Mouse (Mus musculus) liver, adult 2 months (tissue): ENCODE results near the gene Impdh1. TPM values are rescaled to one million over a fixed set of nuclear protein-coding genes. Genes with fewer than 3 reads are reported as not detected.

Experiments used
- DNase-seq: peaks from one replicate; pipeline ENCODE4 v3.0.0-alpha.2; 2011; ENCODE audit warnings: low read depth, low spot score; ENCODE audit errors: extremely low read depth
- H3K27ac ChIP-seq: fragments of 200-500 bp; replicated peaks from 2 replicates; pipeline ENCODE4 v1.5.1; 2012; ENCODE audit warnings: low read depth, mild to moderate bottlenecking, control low read depth, inconsistent platforms, low read length; ENCODE audit not compliant: insufficient read depth
- H3K27me3 ChIP-seq: fragments of 200-500 bp; 2 replicates; pipeline ENCODE4 v1.6.1; 2012; ENCODE audit warnings: mild to moderate bottlenecking, moderate library complexity, low read length, inconsistent platforms; ENCODE audit not compliant: control insufficient read depth, insufficient read depth
- H3K36me3 ChIP-seq: fragments of 200-500 bp; 2 replicates; pipeline ENCODE4 v1.6.1; 2012; ENCODE audit warnings: low read length, inconsistent platforms; ENCODE audit not compliant: control insufficient read depth, insufficient read depth
- H3K4me1 ChIP-seq: fragments of 200-500 bp; 2 replicates; pipeline ENCODE4 v1.6.1; 2011; ENCODE audit warnings: low read length; ENCODE audit not compliant: control insufficient read depth, insufficient read depth
- H3K4me3 ChIP-seq: fragments of 200-500 bp; 2 replicates; pipeline ENCODE4 v1.5.1; 2011; ENCODE audit warnings: low read depth, mild to moderate bottlenecking, control low read depth, low read length, moderate library complexity; ENCODE audit not compliant: insufficient read depth
- H3K79me2 ChIP-seq: fragments of 200-500 bp; 2 replicates; pipeline ENCODE4 v1.6.1; 2012; ENCODE audit warnings: inconsistent platforms, mild to moderate bottlenecking, low read length, moderate library complexity; ENCODE audit not compliant: control insufficient read depth, insufficient read depth
- H3K9ac ChIP-seq: fragments of 200-500 bp; 2 replicates; pipeline ENCODE4 v1.6.1; 2012; ENCODE audit warnings: low read depth, mild to moderate bottlenecking, control low read depth, inconsistent platforms, low read length
- CTCF ChIP-seq: fragments of 200-500 bp; IDR thresholded peaks from 2 replicates; pipeline ENCODE4 v1.5.1; 2011; ENCODE audit warnings: low read depth, low read length, control low read depth
- POLR2A ChIP-seq: fragments of 200-500 bp; IDR thresholded peaks from 2 replicates; pipeline ENCODE4 v1.6.1; 2011; ENCODE audit warnings: low read length, control low read depth; ENCODE audit not compliant: insufficient read depth; ENCODE audit errors: extremely low read depth
- WGBS: fragments of 180-500 bp; shearing (Covaris S2); methylation state at CpG from one replicate; pipeline ENCODE4 v1.1.7; 2018; 5-methylcytosine and 5-hydroxymethylcytosine counted together
- polyA plus RNA-seq: library from polyadenylated mRNA; depleted of rRNA; stranded (reverse); fragments of >200 nt; gene quantifications from 2 replicates; pipeline ENCODE4 v1.2.3, GENCODE M21; 2012; rRNA removed
- total RNA-seq: library from RNA; depleted of rRNA; stranded (reverse); fragments of >200 nt; gene quantifications from 2 replicates; pipeline ENCODE4 v1.2.3, GENCODE M21; 2014; rRNA removed

Gene Impdh1
- total RNA-seq (1.1 and 2.6 TPM in 2 replicates), polyA plus RNA-seq (3.4 and 5.2 TPM in 2 replicates)

DNA sequence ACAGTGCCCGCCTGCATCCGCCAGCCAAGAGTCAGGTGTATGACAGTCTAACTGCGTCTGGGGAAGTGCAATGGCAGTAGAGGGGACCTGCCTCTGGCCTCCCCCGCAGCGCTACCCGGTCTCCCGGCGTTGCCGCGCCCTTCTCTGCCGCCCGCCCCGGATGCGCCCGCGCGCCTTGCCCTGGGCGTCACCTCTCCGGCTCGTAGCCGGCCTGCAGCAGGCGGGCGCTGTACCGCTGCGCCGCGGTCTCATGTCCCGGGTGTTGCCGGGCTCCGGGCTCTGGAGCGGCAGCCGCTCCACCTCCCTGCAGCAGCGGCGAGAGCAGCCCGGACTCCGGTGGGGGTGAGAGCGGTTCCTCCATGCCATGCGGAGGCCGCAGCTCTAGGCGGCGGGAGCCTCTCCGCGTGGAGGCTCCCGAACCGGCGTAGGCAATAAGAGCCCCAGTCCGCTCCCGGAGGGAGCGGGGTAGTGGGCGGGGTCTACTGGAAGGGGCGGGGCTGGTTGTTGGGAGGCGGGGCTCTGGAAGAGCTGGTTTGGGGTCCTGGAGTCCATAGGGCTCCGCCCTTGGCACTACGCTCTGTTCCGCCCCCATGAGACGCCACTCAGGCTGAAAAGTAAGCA, at the start of gene Impdh1:
Gene Impdh1 (minus strand): TSS at position 484 of the 621 bp plus-strand sequence.
- H3K4me3 ChIP-seq = peak within 1 kb of the TSS; percentile 60
- TF ChIP-seq POLR2A = no peak
- no peak for TF ChIP-seq CTCF
- peaks cover 4% of the 10 kb centered on the region; the same call in 1 of the 2 replicates for H3K4me1 ChIP-seq
- 2% methylated on average over 54 of the region's 56 CpGs for WGBS
- 0 out of 2 replicates have a peak, but pooled peaks cover 3% of the 10 kb centered on the region for H3K27me3 ChIP-seq
- no peak for DNase-seq
- H3K79me2 ChIP-seq = no peaks in the 10 kb centered on the region
- no peaks in the 10 kb centered on the region for H3K36me3 ChIP-seq
- H3K27ac ChIP-seq = no peak within 1 kb of the TSS
- peak within 1 kb of the TSS; percentile 42 for H3K9ac ChIP-seq

DNA sequence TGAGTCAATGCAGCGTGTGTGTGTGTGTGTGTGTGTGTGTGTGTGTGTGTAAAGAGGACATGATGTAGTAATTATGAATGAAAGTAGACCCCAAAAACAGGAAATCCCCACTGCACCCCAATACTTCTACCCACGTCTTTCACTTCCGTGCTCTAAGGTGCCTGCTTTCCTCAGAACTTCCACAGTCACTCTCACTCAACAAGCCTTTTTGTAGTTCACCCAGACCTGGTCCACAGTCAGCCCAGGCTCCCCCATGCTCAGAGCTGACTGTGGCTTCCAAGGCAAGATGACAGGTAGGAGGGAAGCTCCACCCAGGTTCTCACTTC, 48.3 kb upstream of the Impdh1 start:
- no peaks in the 10 kb centered on the region for H3K36me3 ChIP-seq
- 61% methylated on average over 3 of the region's 3 CpGs for WGBS
- no peak for TF ChIP-seq POLR2A
- TF ChIP-seq CTCF = no peak
- no peaks in the 10 kb centered on the region for H3K27me3 ChIP-seq
- no peak overlapping the region for H3K4me3 ChIP-seq
- no peak overlapping the region for H3K27ac ChIP-seq
- H3K9ac ChIP-seq = no peak overlapping the region
- H3K4me1 ChIP-seq = peaks cover 9% of the 10 kb centered on the region
- no peak for DNase-seq
- no peaks in the 10 kb centered on the region for H3K79me2 ChIP-seq

DNA sequence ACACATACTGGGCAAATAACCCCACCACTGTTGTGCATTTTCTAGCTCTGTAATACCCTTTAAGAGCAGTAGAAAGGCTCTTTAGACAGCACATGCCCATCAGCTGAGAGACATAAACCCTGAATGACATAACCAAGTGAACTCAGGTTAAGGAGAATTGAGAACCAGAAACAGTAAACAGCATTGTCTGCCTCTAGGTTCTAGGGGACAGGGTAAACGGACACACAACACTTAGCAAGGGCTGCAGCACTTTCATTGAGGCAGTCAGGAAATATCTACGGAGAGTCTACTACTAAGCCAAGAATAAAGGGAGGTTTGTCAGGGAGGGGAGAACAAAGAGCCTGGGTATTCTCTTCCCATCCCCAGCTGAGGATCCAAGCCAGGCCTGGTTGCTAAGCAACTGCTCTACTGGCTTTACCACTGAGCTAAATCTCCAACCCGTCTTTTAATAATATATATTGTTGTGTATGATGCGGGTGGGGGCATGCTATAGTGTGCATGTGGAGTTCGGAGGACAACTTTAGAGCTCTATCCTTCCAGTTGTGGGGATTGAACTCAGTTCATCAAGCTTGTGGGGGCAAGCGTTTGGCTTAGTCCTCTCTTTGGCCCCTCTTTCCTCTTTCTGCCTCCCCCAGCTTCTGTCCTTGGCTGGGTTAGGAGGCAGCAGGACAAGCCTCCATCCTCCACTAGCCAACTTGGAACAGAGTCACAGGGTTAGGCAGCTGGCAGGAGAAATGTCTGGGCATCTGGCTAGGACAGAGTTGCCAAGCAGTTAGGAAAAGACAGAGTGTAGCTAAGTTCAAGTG, 47.7 kb upstream of the Impdh1 start:
- Histone ChIP-seq H3K27ac (no peak overlapping the region), H3K4me3 (no peak overlapping the region), H3K9ac (no peak overlapping the region), H3K27me3 (no peaks in the 10 kb centered on the region), H3K79me2 (no peaks in the 10 kb centered on the region), H3K36me3 (no peaks in the 10 kb centered on the region), H3K4me1 (peaks cover 9% of the 10 kb centered on the region)
- peak; percentile 93 for DNase-seq
- no peak for TF ChIP-seq POLR2A
- no peak for TF ChIP-seq CTCF
- WGBS = 64% methylated on average over 6 of the region's 6 CpGs

DNA sequence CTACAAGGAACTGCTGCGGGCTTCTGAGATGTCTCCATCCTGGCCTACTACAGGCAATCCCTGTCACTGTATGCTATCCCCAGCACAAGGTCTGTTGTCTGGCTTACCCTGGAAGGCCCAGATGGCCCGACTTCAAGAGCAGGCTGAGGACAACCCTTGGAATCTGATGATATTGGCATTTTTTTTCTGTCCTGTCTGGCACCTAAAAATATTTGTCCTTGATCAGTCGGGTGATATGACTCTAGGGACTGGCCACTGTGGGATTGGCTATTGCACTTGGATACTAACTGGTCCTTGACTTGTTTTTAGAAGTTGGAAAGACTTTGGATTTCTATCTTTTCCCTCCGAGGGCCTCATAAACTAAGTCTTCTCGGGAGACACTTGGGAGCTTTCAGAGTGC, 45.7 kb upstream of the Impdh1 start:
- Histone ChIP-seq H3K79me2 (no peaks in the 10 kb centered on the region), H3K27ac (no peak overlapping the region), H3K27me3 (no peaks in the 10 kb centered on the region), H3K36me3 (no peaks in the 10 kb centered on the region), H3K9ac (no peak overlapping the region), H3K4me1 (peaks cover 9% of the 10 kb centered on the region), H3K4me3 (no peak overlapping the region)
- TF ChIP-seq POLR2A (no peak), CTCF (no peak)
- 30% methylated on average over 5 of the region's 5 CpGs for WGBS
- peak; percentile 93 for DNase-seq

DNA sequence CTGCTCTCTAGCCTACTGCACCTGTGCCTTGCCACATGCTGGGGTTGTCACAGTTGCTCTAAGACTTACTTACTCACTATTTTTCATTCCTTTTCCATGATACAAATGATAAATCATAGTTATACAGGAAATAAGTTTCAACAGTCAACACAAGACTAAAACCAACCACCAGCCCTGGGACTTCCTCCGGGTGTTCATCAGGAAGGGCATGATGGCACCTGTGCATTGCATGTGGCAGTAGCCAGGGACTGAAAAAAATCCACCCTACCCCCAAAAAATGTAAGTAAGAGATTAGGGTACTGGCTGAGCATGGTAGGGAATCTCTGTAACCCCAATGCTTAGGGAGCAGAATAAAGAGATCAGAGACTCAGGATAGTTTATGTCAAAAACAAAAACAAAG, 43.3 kb upstream of the Impdh1 start:
- H3K27ac ChIP-seq = no peak overlapping the region
- no peaks in the 10 kb centered on the region for H3K27me3 ChIP-seq
- no peak for TF ChIP-seq POLR2A
- TF ChIP-seq CTCF = no peak
- no peaks in the 10 kb centered on the region for H3K79me2 ChIP-seq
- no peak for DNase-seq
- H3K4me3 ChIP-seq = no peak overlapping the region
- H3K9ac ChIP-seq = no peak overlapping the region
- 76% methylated on average over 1 of the region's 1 CpGs for WGBS
- peaks cover 3% of the 10 kb centered on the region; the same call in 1 of the 2 replicates for H3K4me1 ChIP-seq
- no peaks in the 10 kb centered on the region for H3K36me3 ChIP-seq

DNA sequence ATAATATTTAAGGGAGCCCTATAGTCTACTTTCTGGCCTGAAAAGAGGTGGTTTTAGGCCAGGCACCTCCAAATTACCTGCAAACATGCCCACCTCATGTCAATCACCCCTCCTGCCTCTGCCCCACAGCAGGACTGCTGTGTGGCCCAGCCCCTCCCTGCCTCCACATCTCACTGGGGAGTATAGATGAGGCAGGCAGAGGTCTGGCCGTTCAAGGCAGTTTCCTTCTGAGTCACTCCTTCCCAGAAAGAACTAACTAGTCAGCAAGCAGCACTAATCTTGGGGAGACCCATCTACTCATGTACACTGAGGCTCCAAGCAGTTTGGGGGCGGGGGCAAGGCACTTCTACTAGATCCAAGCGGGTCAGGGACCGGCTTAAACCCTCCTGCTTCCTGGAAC, 30.9 kb upstream of the Impdh1 start:
- H3K4me1 ChIP-seq = peaks cover 10% of the 10 kb centered on the region
- no peaks in the 10 kb centered on the region for H3K27me3 ChIP-seq
- no peak for DNase-seq
- H3K79me2 ChIP-seq = no peaks in the 10 kb centered on the region
- H3K36me3 ChIP-seq = no peaks in the 10 kb centered on the region
- H3K27ac ChIP-seq = no peak overlapping the region
- WGBS = 72% methylated on average over 4 of the region's 4 CpGs
- H3K9ac ChIP-seq = no peak overlapping the region
- H3K4me3 ChIP-seq = no peak overlapping the region
- TF ChIP-seq CTCF (no peak), POLR2A (no peak)
